Mouse (Mus musculus) MEL (cell line): Measurements from ENCODE around the gene Prdm10. TPM values are rescaled to one million over a fixed set of nuclear protein-coding genes. Genes with fewer than 3 reads are reported as not detected.

ENCODE experiments used
- DNase-seq: peaks from one replicate; pipeline ENCODE4 v3.0.0; 2011; ENCODE audit warnings: low read depth, low spot score
- H3K27ac ChIP-seq: 2 replicates; pipeline ENCODE4 v1.5.1; 2012; ENCODE audit warnings: low read depth, mild to moderate bottlenecking, control low read depth, low read length, moderate library complexity; ENCODE audit not compliant: control insufficient read depth
- H3K27me3 ChIP-seq, 2 experiments: fragments of 150-350 bp in 1 of 2; sonication (generic) in 1 of 2; 2 replicates each; pipeline ENCODE4 v1.6.1; 2012; ENCODE audit warnings: low read length in 2 of 2, mild to moderate bottlenecking in 2 of 2, improper control_type of control experiment in 1 of 2, moderate library complexity in 1 of 2; ENCODE audit not compliant: insufficient read depth in 2 of 2, control insufficient read depth in 1 of 2
- H3K36me3 ChIP-seq, 2 experiments: 2 replicates each; pipeline ENCODE4 v1.6.1; 2012 to 2014; ENCODE audit warnings: low read length in 2 of 2, improper control_type of control experiment in 1 of 2, inconsistent platforms in 1 of 2, mild to moderate bottlenecking in 1 of 2; ENCODE audit not compliant: insufficient read depth in 2 of 2, control insufficient read depth in 1 of 2
- H3K4me1 ChIP-seq, 2 experiments: fragments of 150-350 bp in 1 of 2; sonication (generic) in 1 of 2; 2 replicates each; pipeline ENCODE4 v1.6.1; 2012; ENCODE audit warnings: low read length in 2 of 2, improper control_type of control experiment in 1 of 2, mild to moderate bottlenecking in 1 of 2; ENCODE audit not compliant: insufficient read depth in 2 of 2, control insufficient read depth in 1 of 2
- H3K4me3 ChIP-seq, 2 experiments: fragments of 150-350 bp in 1 of 2; sonication (generic) in 1 of 2; 2 replicates each; pipeline ENCODE4 v1.5.1; 2012; ENCODE audit warnings: low read depth in 2 of 2, low read length in 2 of 2, mild to moderate bottlenecking in 2 of 2, moderate library complexity in 2 of 2, control low read depth in 1 of 2, improper control_type of control experiment in 1 of 2; ENCODE audit not compliant: control insufficient read depth in 1 of 2, insufficient read depth in 1 of 2
- H3K79me2 ChIP-seq: 2 replicates; pipeline ENCODE4 v1.6.1; 2012; ENCODE audit warnings: mild to moderate bottlenecking, low read length, moderate library complexity; ENCODE audit not compliant: control insufficient read depth, poor library complexity, insufficient read depth
- H3K9ac ChIP-seq: 2 replicates; pipeline ENCODE4 v1.6.1; 2012; ENCODE audit warnings: low read depth, mild to moderate bottlenecking, control low read depth, low read length, moderate library complexity; ENCODE audit not compliant: control insufficient read depth, poor library complexity, severe bottlenecking
- H3K9me3 ChIP-seq: fragments of 150-350 bp; sonication (generic); replicated peaks from 2 replicates; pipeline ENCODE4 v1.6.1; 2012; ENCODE audit warnings: mild to moderate bottlenecking, low read length, improper control_type of control experiment, moderate library complexity; ENCODE audit not compliant: insufficient read depth
- CHD2 ChIP-seq: IDR thresholded peaks from 2 replicates; pipeline ENCODE4 v1.6.1; 2011; ENCODE audit warnings: low read length, improper control_type of control experiment
- EP300 ChIP-seq, 2 experiments: IDR thresholded peaks; 2 replicates each; pipeline ENCODE4 v1.6.1; 2011; ENCODE audit warnings: improper control_type of control experiment in 2 of 2, low read length in 2 of 2, low read depth in 1 of 2, mild to moderate bottlenecking in 1 of 2
- ETS1 ChIP-seq: IDR thresholded peaks from 2 replicates; pipeline ENCODE4 v1.6.1; 2012; ENCODE audit warnings: low read depth, mild to moderate bottlenecking, inconsistent platforms, low read length, improper control_type of control experiment, moderate library complexity
- GABPA ChIP-seq: IDR thresholded peaks from 2 replicates; pipeline ENCODE4 v1.6.1; 2012; ENCODE audit warnings: low read depth, mild to moderate bottlenecking, inconsistent platforms, low read length, improper control_type of control experiment, moderate library complexity
- GATA1 ChIP-seq: IDR thresholded peaks from 2 replicates; pipeline ENCODE4 v1.6.1; 2011; ENCODE audit warnings: low read depth, low read length, improper control_type of control experiment
- MXI1 ChIP-seq: IDR thresholded peaks from 2 replicates; pipeline ENCODE4 v1.6.1; 2011; ENCODE audit warnings: mild to moderate bottlenecking, low read depth, low read length, improper control_type of control experiment
- NELFE ChIP-seq: IDR thresholded peaks from 2 replicates; pipeline ENCODE4 v1.6.1; 2011; ENCODE audit warnings: low read depth, low read length, improper control_type of control experiment
- NRF1 ChIP-seq: IDR thresholded peaks from 2 replicates; pipeline ENCODE4 v1.6.1; 2014; ENCODE audit warnings: low read depth, mild to moderate bottlenecking, inconsistent platforms, low read length, improper control_type of control experiment, moderate library complexity; ENCODE audit not compliant: poor library complexity, insufficient read depth, severe bottlenecking
- POLR2AphosphoS2 ChIP-seq: IDR thresholded peaks from 2 replicates; pipeline ENCODE4 v1.6.1; 2011; ENCODE audit warnings: low read length, improper control_type of control experiment
- POLR2AphosphoS5 ChIP-seq: IDR thresholded peaks from 2 replicates; pipeline ENCODE4 v1.6.1; 2012; ENCODE audit warnings: low read depth, borderline replicate concordance, mild to moderate bottlenecking, inconsistent platforms, low read length, moderate library complexity, mixed read lengths
- RCOR1 ChIP-seq: IDR thresholded peaks from 2 replicates; pipeline ENCODE4 v1.6.1; 2012; ENCODE audit warnings: low read depth, mild to moderate bottlenecking, inconsistent platforms, low read length, improper control_type of control experiment
- SIN3A ChIP-seq: IDR thresholded peaks from 2 replicates; pipeline ENCODE4 v1.6.1; 2012; ENCODE audit warnings: low read length, improper control_type of control experiment, inconsistent platforms
- TAL1 ChIP-seq: IDR thresholded peaks from 2 replicates; pipeline ENCODE4 v1.6.1; 2012; ENCODE audit warnings: mild to moderate bottlenecking, inconsistent platforms, low read length, moderate library complexity, mixed read lengths
- UBTF ChIP-seq: IDR thresholded peaks from 2 replicates; pipeline ENCODE4 v1.6.1; 2012; ENCODE audit warnings: low read depth, mild to moderate bottlenecking, inconsistent platforms, low read length, improper control_type of control experiment, moderate library complexity, borderline replicate concordance; ENCODE audit not compliant: insufficient read depth
- USF1 ChIP-seq: IDR thresholded peaks from 2 replicates; pipeline ENCODE4 v1.6.1; 2014; ENCODE audit warnings: low read depth, mild to moderate bottlenecking, inconsistent platforms, low read length, improper control_type of control experiment, moderate library complexity
- ZMIZ1 ChIP-seq: IDR thresholded peaks from 2 replicates; pipeline ENCODE4 v1.6.1; 2012; ENCODE audit warnings: low read depth, mild to moderate bottlenecking, inconsistent platforms, low read length, improper control_type of control experiment, moderate library complexity
- polyA plus RNA-seq, 2 experiments: library from polyadenylated mRNA; stranded (reverse) in 1 of 2; unstranded in 1 of 2; fragments of >175 nt in 1 of 2; fragments of >200 nt in 1 of 2; gene quantifications; 2 replicates each; pipeline versions ENCODE4 v1.2.1 to v1.2.4; 2012; ENCODE audit warnings: low replicate concordance in 2 of 2, low read depth in 1 of 2; ENCODE audit not compliant: insufficient read length in 2 of 2, insufficient read depth in 1 of 2, missing spikeins in 1 of 2
- total RNA-seq: library from RNA; depleted of rRNA; stranded (reverse); fragments of 300-350 nt; gene quantifications from 2 replicates; pipeline ENCODE4 v1.2.3, GENCODE M21; 2012; rRNA removed

Prdm10 gene
- total and polyA plus RNA-seq, 3 experiments = 3.4 to 8.7 TPM; not detected in 1

DNA sequence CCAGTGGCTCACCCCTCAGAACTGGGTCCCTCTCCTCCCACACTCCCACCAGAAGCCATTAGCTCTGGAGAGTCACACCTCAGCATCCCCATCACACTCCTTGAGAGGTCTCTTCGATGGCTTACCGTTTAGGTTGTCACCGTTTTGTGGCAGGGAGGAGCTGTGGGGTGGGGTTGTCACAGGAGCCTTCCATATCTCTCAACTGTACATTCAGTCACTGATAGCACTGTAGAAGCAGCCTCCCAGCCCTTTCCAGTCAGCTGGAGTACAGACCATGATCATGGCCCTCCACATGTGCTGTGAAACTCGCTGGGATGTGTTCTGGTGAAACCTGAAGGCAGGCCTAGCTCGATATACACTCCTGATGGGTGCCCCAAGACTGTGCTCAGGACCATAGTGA, 141.8 kb downstream of the Prdm10 start:
- no peaks in the 10 kb centered on the region for H3K79me2 ChIP-seq
- peak; percentile 46 for DNase-seq
- no peak overlapping the region for H3K27ac ChIP-seq
- TF ChIP-seq EP300 (IDR thresholded peaks at IDR 0.05; ENCODE audit: low read depth in 1 of 2, low read length in 2 of 2) (peak in 1 of 2 experiments; percentile 47; a peak in 1 of 4 replicates), NELFE (no peak), ETS1 (peak; percentile 65), GATA1 (peak; percentile 56)
- peaks cover 5 to 6% of the 10 kb centered on the region in 2 experiments; a peak in 3 of 4 replicates for H3K36me3 ChIP-seq
- H3K9me3 ChIP-seq = no peaks in the 10 kb centered on the region
- H3K4me1 ChIP-seq = peaks cover 3 to 5% of the 10 kb centered on the region in 2 experiments; a peak in 1 of 4 replicates
- no peaks in the 10 kb centered on the region for H3K27me3 ChIP-seq
- no peak overlapping the region for H3K9ac ChIP-seq
- H3K4me3 ChIP-seq = no peak overlapping the region

DNA sequence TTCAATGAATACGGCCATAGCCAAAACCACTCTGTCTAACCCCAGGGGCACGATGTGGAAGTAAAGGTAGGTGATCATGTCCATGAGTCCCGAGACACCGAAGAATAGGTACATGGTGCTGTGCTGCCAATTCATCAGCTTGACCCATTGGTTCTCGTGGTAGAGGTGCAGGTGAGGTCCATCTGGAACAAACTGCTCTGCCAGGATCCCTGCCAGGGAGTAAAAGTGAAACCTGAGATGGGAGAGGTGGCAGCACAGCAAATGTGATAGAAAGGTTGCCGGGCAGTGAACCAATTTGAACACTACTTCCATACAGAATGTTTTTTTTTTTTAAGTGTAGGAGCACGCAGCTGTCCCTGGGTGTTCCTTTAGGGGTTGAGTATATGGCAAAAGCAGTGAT, 148.6 kb downstream of the Prdm10 start:
- no peaks in the 10 kb centered on the region for H3K36me3 ChIP-seq
- TF ChIP-seq NELFE = no peak
- no peak for TF ChIP-seq NRF1
- no peak for TF ChIP-seq GATA1
- no peak for TF ChIP-seq RCOR1
- TF ChIP-seq, all 39 proteins: peak for 0
- no peak for DNase-seq
- no peaks in the 10 kb centered on the region for H3K4me1 ChIP-seq
- no peaks in the 10 kb centered on the region for H3K9me3 ChIP-seq
- H3K27me3 ChIP-seq = no peaks in the 10 kb centered on the region; a peak in 3 of 4 replicates
- H3K27ac ChIP-seq = no peak overlapping the region
- no peak overlapping the region for H3K4me3 ChIP-seq
- no peak overlapping the region for H3K9ac ChIP-seq
- no peaks in the 10 kb centered on the region for H3K79me2 ChIP-seq

DNA sequence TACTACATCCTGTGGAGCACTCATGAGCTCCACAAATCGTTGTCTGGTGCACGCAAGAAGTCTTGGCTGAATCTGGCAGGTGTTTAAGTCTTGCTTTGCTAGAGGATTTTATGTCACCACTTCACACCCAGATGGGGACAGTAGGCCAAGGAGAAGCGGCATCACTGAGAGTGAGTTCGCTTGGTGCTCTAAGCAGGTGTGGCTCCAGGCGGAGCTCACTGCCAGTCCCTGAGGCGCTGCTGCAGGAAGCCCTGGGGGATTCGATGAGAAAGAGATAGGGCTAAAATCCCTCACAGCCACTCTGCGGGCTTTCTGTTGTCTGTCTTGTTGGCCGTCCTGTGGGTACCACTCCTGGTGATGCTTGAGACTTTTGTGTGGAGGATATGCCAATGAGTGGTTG, 149.7 kb downstream of the Prdm10 start:
- H3K27ac ChIP-seq = no peak overlapping the region
- no peaks in the 10 kb centered on the region for H3K9me3 ChIP-seq
- no peaks in the 10 kb centered on the region for H3K79me2 ChIP-seq
- TF ChIP-seq SIN3A = no peak
- no peak for TF ChIP-seq ZMIZ1
- no peak for TF ChIP-seq POLR2AphosphoS2
- no peak for TF ChIP-seq GABPA
- no peak for TF ChIP-seq CHD2
- TF ChIP-seq TAL1 = no peak
- TF ChIP-seq USF1 = no peak
- no peak for TF ChIP-seq NRF1
- TF ChIP-seq MXI1 = no peak
- TF ChIP-seq UBTF = no peak
- TF ChIP-seq POLR2AphosphoS5 = no peak
- TF ChIP-seq, all 39 proteins: peak for 0
- Histone ChIP-seq H3K4me1 (no peaks in the 10 kb centered on the region), H3K27me3 (no peaks in the 10 kb centered on the region; a peak in 3 of 4 replicates), H3K4me3 (no peak overlapping the region), H3K9ac (no peak overlapping the region), H3K36me3 (no peaks in the 10 kb centered on the region)
- no peak for DNase-seq

Other genes with a start within 250 kb of the Prdm10 start
- gene Zbtb44, start 249.9 kb upstream of the Prdm10 start, total RNA-seq = 9.8 and 10.9 TPM in 2 replicates
- 10 to 100 TPM in 1 of 2 experiments, not detected in 1; 15.1 TPM for gene Zbtb44, start 249.9 kb upstream of the Prdm10 start, polyA plus RNA-seq
- gene St14, start 148.7 kb upstream of the Prdm10 start, total RNA-seq = 0.08 and 0.10 TPM in 2 replicates
- under 1 TPM in 1 of 2 experiments, not detected in 1; 0.19 TPM for gene St14, start 148.7 kb upstream of the Prdm10 start, polyA plus RNA-seq
- 33.5 and 37.6 TPM in 2 replicates for gene Aplp2, start 68.7 kb upstream of the Prdm10 start, total RNA-seq
- 10 to 100 TPM in 1 of 2 experiments, not detected in 1; 60.6 TPM for gene Aplp2, start 68.7 kb upstream of the Prdm10 start, polyA plus RNA-seq
- 20.3 and 21.3 TPM in 2 replicates for gene Nfrkb, start 105.7 kb downstream of the Prdm10 start, total RNA-seq
- 10 to 100 TPM; 33.8 to 54.1 TPM for gene Nfrkb, start 105.7 kb downstream of the Prdm10 start, polyA plus RNA-seq
- gene Tmem45b, start 183.9 kb downstream of the Prdm10 start, total RNA-seq = not detected in 2 replicates
- not detected for gene Tmem45b, start 183.9 kb downstream of the Prdm10 start, polyA plus RNA-seq